Mouse (Mus musculus) kidney, postnatal 4 days (tissue): ENCODE measurements around the gene Stard13.

Experiments used
- DNase-seq, 2 experiments: peaks; one replicate each; pipeline ENCODE4 v3.0.0; 2021; ENCODE audit warnings: mixed read lengths in 2 of 2

Gene Stard13

DNA sequence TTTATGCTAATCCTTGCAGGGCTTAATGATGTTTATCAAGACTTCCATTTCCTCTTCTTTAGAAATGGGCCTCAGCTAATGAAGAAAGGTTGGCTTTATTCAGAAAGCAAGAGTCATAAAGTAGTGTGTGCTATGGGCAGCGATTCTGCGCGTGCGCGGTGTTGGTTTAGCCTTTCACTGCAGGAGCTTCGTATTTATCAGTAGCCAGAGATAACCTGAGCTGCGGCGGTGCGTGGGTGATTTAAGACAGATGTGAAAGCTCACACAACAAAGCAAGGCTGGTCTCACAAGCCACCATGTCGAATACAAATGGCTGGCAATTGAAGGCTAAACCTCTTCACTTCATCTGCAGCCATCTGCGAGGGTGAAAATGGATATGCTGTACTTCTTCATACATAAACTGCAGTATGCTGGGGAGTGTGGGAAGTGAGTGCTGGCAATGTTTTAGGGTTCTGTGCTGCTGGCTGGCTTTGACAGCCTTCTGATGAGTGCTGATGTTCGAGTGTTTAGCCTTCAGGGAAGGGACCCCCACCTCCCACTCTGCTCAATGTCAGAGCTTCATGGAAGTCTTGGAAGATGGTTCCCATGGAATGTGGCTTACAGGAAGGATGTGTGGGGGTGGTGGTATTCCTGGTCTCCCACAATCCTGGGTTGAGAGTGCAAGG lies 177.2 kb downstream of the Stard13 start:
- DNase-seq, result peak in 1 of 2 experiments; percentile 22

DNA sequence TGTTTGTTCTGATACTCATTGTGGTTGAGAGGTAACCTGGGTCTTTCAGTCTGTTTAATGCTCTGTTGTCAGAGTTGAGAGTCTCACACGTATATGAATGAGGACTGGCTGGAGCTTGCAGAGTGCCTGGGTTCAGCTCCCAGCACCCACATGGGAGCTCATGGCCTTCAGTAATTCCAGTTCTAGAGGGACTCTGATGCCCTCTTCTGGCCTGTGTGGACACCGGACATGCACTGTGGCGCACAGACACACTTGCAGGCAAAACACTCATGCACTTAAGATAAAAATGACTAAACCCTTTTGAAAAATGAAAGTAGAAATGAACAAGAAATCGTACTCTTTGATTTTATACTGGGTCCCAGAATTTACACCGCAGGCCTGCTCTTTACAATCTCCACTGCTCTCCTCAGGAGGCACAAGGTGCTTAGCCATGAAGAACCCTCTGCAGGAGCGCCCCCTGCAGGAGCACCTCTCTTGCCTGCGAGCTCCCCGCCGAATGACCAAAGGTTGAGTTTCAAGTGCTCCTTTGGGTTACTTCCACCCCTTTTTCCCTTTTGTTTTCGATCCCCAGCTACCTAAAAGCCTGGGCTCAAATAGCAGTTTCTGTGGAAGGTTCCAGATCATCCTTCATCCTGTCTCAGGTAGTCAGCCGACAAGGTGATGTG lies 178.1 kb downstream of the Stard13 start:
- peak in 1 of 2 experiments; percentile 21 for DNase-seq

DNA sequence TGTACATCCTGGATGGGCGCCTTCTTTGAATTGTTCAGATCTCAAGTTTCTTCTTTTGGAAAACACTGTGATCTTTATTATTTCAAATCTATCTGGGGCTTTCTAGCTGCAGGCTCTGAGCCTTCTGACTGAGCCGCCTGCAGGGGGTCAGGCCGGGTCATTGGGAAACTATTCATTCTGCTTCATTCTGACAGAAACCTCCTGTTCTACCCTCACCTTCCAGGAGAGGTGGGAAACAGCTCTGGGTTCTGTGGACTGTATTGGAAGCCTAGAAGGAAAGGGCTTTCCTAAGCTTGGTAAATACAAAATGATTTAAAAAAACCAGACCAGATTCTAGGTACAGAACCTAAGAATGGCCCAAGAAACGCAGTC lies 178.9 kb downstream of the Stard13 start:
- DNase-seq, result peak; percentile 24 to 32

DNA sequence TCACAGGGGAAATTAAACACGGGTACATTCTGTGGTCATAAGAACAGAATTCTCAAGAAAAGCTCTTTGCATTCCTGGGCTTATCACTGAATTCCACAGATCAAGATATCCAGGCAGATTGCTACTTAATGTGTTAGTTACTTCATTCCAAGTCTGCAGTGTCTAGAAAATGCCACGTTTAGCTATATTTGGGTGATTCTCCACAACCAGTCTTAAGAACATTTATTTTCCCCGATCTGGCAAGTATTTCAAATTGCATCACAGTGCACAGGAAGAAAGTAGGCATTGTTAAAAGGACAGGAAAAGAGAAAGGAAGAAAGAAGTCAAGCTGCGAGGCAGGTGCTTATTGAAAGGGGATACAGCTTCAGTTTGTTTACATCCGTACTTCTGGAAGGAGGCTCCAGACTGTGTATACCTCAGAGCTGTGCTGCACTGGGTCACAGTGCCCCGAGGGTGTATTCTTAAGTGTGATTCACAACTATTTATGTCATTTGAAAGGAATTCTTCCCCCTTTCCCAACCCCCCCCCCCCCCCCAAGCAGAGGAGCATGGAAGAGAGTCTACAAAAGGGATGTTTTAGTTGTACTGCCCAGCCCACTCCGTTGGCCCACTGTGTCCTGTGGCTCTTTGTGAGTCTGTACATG lies 179.4 kb downstream of the Stard13 start:
- no peak for DNase-seq

DNA sequence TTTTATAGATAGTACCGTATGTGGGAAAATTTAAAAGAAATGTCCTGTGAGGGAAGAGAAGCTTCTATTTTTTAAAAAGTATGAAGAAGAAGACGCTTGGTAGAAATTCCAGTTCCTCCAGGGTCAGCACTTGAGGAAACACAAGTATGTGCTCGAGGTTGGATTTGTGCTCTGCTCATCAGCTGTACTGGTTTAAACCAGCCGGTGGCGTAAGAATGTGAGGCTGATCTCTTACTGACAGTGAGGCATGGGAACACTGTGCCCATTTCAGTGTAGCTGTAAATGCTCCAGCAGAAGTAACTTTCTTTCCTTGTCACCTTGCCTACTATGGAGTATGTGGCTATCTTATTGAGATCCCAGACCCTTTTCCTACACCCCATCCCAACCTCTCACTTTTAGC lies 180.4 kb downstream of the Stard13 start:
- no peak for DNase-seq

DNA sequence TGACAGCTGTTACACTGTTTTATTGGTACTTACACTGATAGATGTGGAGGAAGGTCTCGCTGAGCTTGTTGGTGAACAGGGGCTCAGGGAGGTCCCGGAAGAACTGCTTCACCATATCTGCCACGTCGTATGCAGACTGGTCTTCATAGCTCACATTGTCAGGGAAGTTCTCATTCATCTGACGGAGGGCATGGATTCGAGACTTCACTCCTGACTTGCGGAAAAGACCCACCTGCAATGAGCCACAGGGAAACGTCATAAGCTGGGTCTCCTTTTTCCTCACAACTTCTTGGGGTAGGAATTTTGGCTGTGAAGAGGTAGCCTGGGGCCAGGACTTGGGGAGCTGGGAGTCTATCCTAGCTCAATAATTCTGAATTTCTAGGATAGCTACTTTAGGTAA lies 181.3 kb downstream of the Stard13 start:
- no peak for DNase-seq

DNA sequence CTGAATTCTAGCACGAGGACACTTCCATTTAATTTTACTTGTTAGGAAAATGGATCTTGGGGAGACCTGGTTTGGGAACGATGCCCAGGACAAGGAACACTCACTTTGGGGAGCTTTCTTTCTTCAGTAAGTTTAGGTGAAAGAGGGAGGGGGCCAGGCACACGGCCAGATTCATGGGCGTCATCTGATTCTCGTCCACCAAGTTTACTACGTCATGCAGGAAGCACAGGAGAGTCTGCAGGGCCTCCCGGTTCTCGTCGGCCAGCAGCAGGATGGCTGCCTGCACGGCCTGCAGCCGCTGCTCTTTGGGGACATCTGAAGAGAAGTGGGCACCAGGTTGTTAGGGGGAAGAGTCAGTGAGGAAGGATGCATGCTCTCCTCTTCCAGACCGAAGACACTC lies 186.1 kb downstream of the Stard13 start:
- peak in 1 of 2 experiments; percentile 48 for DNase-seq

DNA sequence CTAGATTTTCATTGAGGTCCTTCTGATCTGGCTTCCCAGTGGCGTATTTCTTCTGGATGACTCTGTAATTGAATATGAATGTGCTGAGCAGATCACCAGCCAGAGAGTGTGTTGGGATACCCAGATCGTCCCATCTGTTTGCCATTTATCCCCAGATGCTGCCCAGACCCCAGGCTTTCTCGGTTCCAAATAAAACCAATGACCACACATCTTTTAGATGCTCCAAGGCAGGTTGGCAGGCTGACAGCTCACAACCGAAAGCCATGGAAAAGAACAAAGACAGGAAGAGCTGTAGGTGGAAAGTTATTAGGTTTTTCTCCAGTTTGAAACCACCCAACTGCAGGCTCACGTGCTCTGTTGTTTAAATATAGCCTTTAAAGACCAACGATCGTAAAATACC lies 186.7 kb downstream of the Stard13 start:
- peak; percentile 37 to 57 for DNase-seq

DNA sequence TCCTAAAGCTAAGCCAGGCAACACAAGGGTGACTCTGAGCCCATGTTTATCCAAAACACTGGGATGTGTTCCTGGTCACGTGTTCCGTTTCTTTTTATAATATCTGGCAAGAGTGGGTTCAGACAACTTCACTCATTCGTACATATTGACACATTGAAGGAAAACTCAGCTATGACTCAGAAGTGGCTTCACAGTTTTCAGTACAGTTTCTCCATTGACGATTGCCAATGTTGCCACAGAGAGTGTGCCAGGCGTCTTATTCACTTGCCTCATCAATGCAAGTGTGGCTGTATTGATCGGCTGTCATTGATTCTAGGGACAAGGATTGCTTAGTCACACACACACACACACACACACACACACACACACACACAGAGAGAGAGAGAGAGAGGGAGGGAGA lies 187.5 kb downstream of the Stard13 start:
- no peak for DNase-seq

DNA sequence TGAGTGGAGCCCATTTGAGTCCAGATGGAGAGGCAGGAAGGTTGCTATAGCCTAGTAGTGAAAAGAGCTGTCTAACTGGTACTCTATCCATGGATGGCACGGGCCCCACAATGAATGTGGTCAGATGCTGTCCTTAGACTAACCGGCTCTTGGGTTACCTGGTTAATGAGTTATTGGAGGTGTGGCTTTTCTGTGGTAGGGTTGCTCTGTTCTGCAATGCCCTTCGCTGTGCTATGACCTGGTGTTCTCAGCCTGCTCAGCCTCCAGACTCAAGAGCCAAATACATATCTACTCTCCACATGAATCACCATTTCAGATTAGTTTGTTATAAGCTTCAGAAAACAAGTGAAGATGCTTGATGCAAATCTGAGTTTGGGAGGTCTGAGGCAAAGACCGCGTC lies 190.7 kb downstream of the Stard13 start:
- peak in 1 of 2 experiments; percentile 25 for DNase-seq

DNA sequence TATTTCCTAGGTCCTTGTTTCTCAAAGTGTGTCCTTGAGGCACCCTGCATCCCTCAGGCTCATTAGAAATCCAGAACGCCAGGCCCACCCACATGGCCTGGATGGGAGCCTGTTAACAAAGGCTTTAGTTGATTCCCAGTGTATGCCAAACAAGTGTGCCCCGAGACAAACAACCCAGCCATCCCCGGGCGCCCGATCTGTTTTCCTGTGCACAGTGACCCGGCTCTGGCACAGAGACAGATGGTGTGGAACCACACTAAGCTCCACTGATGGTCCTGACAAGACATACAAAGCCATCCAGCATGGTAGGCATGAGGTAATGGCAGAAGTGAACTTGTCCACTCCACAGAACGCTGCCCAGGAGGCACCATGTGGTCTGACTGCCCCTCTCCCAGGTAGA lies 195.8 kb downstream of the Stard13 start:
- no peak for DNase-seq

DNA sequence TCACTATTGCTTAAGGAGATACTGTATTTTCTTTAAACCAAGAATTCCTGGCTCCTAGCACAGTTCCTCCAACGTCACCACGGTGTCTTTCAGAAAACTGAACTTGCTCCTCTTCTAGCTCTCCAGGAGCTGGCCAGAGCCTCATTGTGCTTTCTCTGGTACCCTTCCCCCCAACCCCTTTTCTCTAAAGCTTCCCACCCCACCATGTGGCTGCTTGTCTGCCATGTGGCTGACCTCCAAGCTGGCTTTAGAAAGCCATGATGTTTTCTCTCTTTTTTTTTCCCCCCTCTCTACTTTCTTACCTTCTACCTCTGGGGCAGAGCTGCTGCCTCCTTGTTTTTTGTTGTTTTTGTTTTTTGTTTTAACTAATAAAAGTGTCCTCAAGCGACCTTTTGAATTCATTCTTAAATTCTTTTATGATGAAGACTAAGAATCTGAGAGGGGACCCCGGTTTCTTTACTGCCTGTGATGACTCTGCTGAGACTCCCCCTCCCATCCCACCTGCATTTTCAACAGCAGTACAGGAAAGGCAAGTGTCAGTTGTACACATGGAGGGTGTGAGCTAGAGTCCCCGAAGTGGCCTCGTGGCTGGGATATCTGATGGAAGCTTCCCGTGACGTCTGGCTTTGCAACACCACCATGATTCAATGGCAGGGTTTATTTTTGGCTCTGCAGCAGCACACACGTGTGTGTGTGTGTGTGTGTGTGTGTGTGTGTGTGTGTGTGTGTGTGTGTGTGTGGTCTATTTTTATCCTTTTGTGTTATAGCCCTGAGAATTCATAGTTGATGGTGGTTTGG lies 198.7 kb downstream of the Stard13 start:
- DNase-seq, result no peak

DNA sequence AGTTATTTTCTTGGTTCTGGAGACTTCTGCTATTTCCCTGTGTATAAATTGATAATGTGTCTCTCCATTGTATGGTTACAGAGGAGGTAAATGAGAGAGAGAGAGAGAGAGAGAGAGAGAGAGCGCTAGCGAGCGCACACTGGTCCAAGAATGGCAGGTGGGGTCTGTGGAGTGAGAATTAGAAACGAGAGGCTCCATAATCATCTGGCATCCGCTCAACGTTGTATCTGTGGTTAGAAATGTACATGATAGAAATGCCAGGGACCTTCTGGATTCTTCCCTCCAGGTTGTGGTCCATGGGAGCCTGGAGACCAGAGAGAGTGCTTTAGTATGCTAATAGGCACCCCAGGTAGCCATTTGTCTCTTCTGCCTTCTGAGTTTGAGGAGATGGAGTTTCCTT lies 204.7 kb downstream of the Stard13 start:
- DNase-seq, result no peak

DNA sequence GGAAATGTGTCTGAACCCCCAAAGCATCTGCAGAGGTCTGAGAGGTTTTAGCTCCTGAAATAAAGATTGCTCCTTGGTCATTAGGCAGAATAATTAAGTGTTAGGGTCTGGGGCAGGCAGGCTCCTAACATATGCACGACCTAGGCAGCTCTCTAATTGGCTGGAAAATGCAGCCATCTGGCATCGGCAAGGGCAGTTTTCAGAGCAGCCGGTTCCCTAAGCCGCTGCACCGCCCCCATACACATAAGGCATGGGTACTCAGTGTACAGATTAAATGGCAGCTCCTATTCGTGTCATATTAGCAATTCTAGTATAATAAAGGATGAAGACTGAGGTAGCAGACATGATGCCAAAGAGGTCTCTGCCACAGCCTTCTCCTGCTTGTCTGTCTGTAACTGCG lies 206.5 kb downstream of the Stard13 start:
- DNase-seq, result no peak

DNA sequence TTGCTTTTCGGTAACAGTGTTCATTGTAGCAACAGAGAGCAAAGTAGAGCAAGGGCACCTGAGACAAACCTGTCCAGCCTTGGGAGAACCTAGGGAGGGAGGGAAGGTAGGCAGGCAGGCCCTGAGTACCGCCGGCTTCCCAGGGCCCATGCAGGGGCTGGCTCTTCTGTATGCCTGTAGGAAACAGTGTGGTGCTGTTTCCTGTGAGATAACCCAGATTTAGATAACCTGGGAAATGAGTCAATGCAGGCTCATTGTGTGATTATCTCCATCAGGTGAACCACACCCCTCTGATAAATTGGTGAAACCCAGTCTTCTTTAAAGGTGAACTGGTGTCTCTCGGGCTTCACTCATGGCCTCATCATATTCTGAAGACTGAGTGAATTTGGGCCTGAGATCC lies 207.6 kb downstream of the Stard13 start:
- no peak for DNase-seq

DNA sequence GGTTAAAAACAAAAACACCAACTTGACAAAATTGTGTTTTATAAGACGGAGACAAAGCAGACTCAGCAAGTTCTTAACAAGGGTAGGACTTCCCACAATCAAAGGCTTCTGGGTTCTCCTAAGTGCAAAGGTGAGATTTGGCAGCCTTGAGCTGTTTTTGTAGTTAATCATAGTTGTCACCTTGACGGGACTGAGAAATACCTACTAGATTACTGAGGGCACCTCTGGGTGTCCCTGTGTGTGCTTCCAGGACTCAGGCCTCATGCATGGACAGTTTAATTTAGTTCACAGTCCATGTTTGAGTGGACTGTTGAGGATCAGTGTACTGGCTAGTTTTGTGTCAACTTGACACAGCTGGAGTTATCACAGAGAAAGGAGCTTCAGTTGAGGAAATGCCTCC lies 209.2 kb downstream of the Stard13 start:
- no peak for DNase-seq

DNA sequence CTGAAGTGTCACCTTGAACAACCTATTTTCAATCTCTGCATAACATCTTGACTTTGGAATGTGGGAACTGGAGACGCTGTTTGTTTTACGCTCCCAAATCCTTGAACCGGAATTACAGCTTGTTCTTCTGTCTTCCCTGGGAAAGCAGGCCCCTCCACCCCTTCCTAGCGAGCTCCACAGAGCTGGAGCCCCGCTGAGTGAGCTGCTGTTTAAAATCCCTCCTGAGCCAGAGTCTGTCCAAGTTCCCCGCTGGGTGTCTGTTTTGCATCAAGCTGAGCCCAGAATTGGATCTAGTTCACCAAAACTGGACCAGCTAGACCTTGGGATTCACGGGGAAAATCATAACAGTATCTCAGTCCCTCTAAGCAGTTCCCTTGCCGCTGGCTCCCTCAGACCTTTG lies 210.2 kb downstream of the Stard13 start:
- peak; percentile 31 to 49 for DNase-seq

DNA sequence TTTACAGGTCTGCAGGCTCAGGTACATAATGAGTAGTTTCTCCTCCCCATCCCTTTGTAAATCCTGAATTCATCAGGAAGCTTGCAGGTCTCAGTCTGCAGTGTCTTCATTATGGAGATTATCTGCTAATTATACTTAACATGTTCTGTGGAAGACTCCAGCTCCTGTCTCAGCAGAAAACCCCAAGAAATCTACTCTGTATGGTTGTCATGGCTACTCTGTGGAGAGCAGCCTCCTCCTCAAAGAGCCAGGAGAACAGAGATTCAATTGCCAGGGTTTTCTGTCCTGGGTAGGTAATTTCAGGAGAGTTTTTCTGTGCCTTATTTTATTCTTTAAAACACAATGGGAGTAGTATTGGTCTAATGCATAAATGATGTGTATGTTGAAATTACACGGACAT lies 210.7 kb downstream of the Stard13 start:
- no peak for DNase-seq

DNA sequence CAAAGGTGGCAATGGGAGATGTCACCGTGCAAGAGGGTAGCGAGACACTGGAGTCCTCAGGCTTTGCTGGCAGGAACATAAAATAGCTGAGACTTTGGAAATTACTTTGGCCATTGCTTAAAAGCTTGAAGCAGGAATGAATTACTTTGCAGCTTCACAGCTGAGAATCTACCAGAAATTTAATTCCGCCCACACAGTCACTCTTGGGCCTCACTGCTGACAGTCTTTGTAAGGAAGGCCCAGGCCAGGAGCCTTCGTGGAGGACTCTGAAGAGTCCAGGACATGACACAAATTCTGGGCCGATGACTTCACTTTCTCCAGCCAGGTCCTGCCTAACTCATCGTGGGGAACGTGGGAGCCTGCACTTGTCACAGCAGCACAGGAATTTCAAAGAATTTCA lies 211.6 kb downstream of the Stard13 start:
- DNase-seq, result no peak

DNA sequence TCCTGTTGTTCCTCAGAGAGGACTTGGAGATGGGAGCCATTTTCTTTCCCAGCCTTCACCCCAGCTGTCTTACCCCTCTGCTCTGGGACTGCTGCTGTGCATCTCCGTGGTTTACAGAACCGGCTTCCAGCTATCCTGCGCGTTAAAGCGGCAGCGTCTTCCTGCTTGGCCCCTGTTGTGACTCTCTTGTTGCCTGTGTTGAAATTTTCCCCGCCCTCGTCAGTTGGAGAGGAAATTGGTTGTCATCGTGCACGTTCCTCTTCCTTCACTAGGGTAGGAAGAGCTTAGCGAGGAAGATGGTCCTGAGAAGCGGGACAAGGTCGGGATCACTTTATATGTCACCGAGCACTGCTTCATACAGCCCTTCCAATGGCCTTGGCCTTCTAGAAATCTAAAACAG lies 212.8 kb downstream of the Stard13 start:
- no peak for DNase-seq

DNA sequence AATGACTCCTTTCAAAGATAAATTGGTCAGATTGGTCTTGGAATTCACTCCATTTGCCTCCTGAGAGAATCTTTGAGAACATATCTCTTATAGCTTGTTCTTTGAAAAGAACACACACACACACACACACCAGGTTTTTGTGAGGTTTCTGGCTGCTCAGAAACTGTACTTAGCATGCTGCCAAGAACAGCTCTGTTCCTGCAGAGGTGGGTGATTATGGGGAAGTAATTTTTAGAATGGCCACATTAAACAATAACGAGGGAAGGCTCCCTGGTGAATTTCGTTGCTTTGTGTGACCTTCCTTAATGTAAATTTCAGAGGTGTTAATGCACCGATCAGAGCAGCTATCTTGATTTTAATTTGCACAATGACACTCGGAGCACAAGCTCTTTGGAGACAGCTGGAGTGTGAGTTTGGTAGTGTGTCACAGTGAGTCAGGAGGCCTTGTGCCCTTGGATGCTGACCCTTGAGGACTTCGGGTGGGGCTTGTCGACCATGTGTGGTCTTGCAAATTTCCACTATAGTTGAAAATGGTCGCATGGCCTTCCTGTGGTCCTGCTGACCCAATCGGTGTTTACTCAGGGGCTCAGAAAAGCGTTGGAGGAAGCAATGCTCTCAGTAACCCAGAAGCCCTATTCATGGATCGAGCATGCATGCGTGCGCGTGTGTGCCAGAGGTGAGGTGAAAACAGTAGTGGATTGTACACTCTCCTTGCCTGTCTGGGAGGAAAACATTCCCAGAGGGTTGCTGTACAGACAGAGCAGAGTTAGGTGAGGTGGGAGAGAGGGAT lies 213.4 kb downstream of the Stard13 start:
- no peak for DNase-seq

DNA sequence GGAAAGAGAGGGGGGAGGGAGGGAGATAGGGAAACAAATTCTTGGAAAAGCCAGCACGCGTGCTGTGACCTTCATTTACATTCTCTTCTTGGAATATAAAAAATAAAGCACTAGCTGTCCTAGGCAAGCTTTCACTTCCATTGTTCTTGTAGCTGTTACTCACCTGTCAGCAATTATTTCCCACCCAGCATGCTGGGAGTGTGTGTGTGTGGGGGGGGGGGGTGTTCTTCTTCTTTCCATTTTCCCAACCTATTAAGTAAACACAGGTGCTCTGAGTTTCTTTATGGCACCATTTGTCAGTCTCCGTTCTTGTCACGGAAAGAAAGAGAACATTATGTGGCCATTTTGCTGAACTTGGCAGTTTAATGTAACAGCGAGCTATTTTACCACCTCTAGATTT lies 214.7 kb downstream of the Stard13 start:
- DNase-seq, result no peak

DNA sequence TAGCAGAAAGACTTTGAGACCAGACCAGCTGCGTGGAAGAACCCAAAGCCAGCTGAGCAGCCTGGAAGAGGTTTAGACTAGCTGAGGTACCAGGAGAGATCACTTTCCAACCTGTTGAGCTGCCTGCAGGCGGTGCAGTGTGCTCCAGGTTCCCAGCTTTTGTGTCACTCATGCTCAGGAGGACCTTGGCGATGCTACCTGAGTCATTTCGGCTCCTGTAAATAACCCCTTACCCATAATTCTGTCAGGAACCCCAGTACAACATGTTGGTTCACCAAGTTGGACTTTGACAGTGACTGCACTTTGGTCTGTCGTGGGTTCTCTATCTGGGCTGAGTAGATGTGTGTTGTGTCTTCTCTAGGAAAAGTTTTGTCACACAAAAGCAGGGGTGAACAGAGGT lies 215.2 kb downstream of the Stard13 start:
- no peak for DNase-seq
